Mouse (Mus musculus) brain, embryonic 14.5 days (tissue): ENCODE data around the gene Adsl. TPM values are rescaled to one million over a fixed set of nuclear protein-coding genes. Genes with fewer than 3 reads are reported as not detected.

Experiments
- DNase-seq: peaks from one replicate; pipeline ENCODE4 v3.0.0-alpha.2; 2011; ENCODE audit warnings: low read depth
- CTCF ChIP-seq: fragments of 200-500 bp; IDR thresholded peaks from 2 replicates; pipeline ENCODE4 v1.5.1; 2012; ENCODE audit warnings: inconsistent platforms, mild to moderate bottlenecking, moderate library complexity, borderline replicate concordance; ENCODE audit not compliant: insufficient read depth, insufficient read length; ENCODE audit errors: extremely low read depth
- POLR2A ChIP-seq: fragments of 200-500 bp; IDR thresholded peaks from 2 replicates; pipeline ENCODE4 v1.6.1; 2012; ENCODE audit warnings: mild to moderate bottlenecking, inconsistent platforms, borderline replicate concordance; ENCODE audit not compliant: poor library complexity, insufficient read depth, insufficient read length, severe bottlenecking; ENCODE audit errors: extremely low read depth
- polyA plus RNA-seq: library from polyadenylated mRNA; depleted of rRNA; stranded (reverse); fragments of >200 nt; gene quantifications from 2 replicates; pipeline ENCODE4 v1.2.3, GENCODE M21; 2012; rRNA removed

Adsl gene
- polyA plus RNA-seq, 1 experiment: 70.4 TPM

DNA sequence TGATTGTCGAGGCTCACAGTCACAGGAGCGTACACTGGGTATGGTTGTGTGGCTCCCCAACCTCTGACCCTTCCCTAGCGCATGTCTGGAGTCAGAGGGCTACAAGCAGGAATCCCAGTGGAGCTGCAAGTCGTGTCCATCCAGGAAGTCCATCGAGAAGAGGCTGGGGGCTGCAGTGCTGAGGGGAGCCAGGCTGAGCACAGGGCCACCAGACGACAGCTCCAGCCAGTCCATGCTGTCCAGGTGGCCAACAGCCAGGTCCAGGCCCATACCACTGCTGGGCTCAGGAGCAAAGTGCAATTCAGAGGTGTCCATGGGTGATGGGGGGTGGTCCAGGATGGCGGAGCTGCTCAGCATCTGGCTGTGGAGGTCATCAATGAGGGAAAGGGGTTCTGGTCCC is 64.9 kb downstream of the Adsl start:
- no peak for DNase-seq
- TF ChIP-seq CTCF: no peak
- TF ChIP-seq POLR2A: no peak

DNA sequence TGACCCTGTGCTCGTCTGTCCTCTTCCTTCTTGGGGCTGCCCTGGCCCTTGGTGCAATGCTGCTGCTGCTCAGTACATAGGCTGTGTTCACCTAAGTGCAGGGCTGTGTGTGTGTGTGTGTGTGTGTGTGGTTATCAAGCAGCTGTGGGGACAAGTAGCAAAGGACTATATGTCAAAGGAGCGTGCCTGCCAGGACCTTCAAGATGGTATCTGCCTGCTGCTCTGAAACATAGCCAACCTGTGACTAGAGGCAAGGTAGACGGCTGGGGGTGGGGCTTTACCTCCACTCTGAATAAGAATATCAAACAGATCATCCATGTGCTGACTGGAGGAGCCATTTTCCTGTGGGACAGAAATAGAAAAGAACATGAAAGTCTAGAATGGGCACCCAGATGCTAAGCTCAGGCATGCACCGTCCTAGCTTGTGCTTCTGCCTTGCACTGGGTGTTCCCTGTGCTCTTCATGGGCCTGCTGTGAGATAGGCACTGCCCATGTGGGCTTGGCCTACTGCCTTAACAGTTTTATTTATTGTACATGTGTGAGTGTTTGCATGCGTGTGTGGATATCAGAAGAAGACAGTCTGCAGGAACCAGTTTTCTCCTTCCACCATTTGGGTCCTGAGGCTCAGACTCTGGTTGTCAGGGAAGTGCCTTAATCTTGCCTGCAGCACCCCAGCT is 66.9 kb downstream of the Adsl start:
- TF ChIP-seq POLR2A: no peak
- TF ChIP-seq CTCF: no peak
- DNase-seq: no peak

GRCm38 (mm10) chr15:81016488-81016887 is 68.2 kb downstream of the Adsl start:
- DNase-seq: no peak
- TF ChIP-seq POLR2A: no peak
- no peak for TF ChIP-seq CTCF

GRCm38 (mm10) chr15:81017308-81017707 is 69.0 kb downstream of the Adsl start:
- no peak for TF ChIP-seq POLR2A
- TF ChIP-seq CTCF: no peak
- no peak for DNase-seq

Other genes starting within 250 kb of the Adsl start
- 14.7 and 46.2 TPM in 2 replicates for gene Tnrc6b, start 237.2 kb upstream of the Adsl start, polyA plus RNA-seq
- gene Sgsm3, start 29.3 kb downstream of the Adsl start, polyA plus RNA-seq: 63.9 and 69.5 TPM in 2 replicates
- 20.5 and 42.8 TPM in 2 replicates for gene Mrtfa, start 242.3 kb downstream of the Adsl start, polyA plus RNA-seq